ENCODE assay signal across 8 mouse cellular contexts in genomic region chr1:75560206-75560913, GRCm38 (mm10). TPM values are rescaled to one million over a fixed set of nuclear protein-coding genes. Genes with fewer than 3 reads are reported as not detected.
A peak's percentile ranks its signal among the peaks of the same experiment; 100 is the strongest.
DNase-seq lines count a peak whose midpoint lies in the region; ATAC-seq lines count a peak whose summit lies in the region.

No protein-coding gene starts in this region.

- DNase-seq in cerebellum, adult 11-12 months = peak; percentile 38
- no peak for DNase-seq in cerebellum, adult 18-20 months
- DNase-seq in embryonic facial prominence, embryonic 11.5 days (ENCODE audit: low spot score) = no peak
- DNase-seq in layer of hippocampus, adult 18-20 months (ENCODE audit: low spot score in 2 of 2) = no peak

- H3K9me3 ChIP-seq in hindbrain, embryonic 12.5 days (replicated peaks) = 0 out of 2 replicates have a peak, but pooled peaks cover 4% of the 10 kb centered on the region
- no peaks in the 10 kb centered on the region for H3K9me3 ChIP-seq in hindbrain, embryonic 16.5 days (ENCODE audit: control insufficient read depth, low read length)
- peaks cover 2% of the 10 kb centered on the region; the same call in 1 of the 2 replicates for H3K9me3 ChIP-seq in embryonic facial prominence, embryonic 11.5 days (replicated peaks; ENCODE audit: control insufficient read depth, low read length)
- 0 out of 2 replicates have a peak, but pooled peaks cover 2% of the 10 kb centered on the region for H3K9me3 ChIP-seq in midbrain, embryonic 15.5 days

- H3K27ac ChIP-seq in hindbrain, embryonic 12.5 days = no peak overlapping the region
- no peak overlapping the region for H3K27ac ChIP-seq in hindbrain, embryonic 16.5 days (ENCODE audit: low read depth, low read length)
- H3K27ac ChIP-seq in embryonic facial prominence, embryonic 11.5 days (replicated peaks; ENCODE audit: low read depth, low read length) = no peak overlapping the region
- peak overlapping the region; percentile 56; the same call in 1 of the 2 replicates for H3K27ac ChIP-seq in midbrain, embryonic 15.5 days

- no peak overlapping the region for H3K4me3 ChIP-seq in hindbrain, embryonic 12.5 days
- H3K4me3 ChIP-seq in hindbrain, embryonic 16.5 days (ENCODE audit: low read length) = no peak overlapping the region
- no peak overlapping the region for H3K4me3 ChIP-seq in embryonic facial prominence, embryonic 11.5 days (ENCODE audit: low read depth, low read length)
- no peak overlapping the region for H3K4me3 ChIP-seq in midbrain, embryonic 15.5 days

- peaks cover 13% of the 10 kb centered on the region for H3K4me1 ChIP-seq in hindbrain, embryonic 12.5 days
- peaks cover 17% of the 10 kb centered on the region for H3K4me1 ChIP-seq in hindbrain, embryonic 16.5 days (ENCODE audit: control insufficient read depth, insufficient read depth, low read depth, low read length)
- peaks cover 6% of the 10 kb centered on the region for H3K4me1 ChIP-seq in embryonic facial prominence, embryonic 11.5 days (ENCODE audit: control insufficient read depth, insufficient read depth, low read length)
- peaks cover 18% of the 10 kb centered on the region for H3K4me1 ChIP-seq in midbrain, embryonic 15.5 days

- no peak overlapping the region for H3K4me2 ChIP-seq in hindbrain, embryonic 12.5 days (replicated peaks)
- no peak overlapping the region for H3K4me2 ChIP-seq in hindbrain, embryonic 16.5 days (ENCODE audit: low read length)
- no peak overlapping the region for H3K4me2 ChIP-seq in embryonic facial prominence, embryonic 11.5 days (ENCODE audit: low read depth, low read length)
- no peak overlapping the region for H3K4me2 ChIP-seq in midbrain, embryonic 15.5 days

- no peaks in the 10 kb centered on the region for H3K27me3 ChIP-seq in hindbrain, embryonic 12.5 days
- no peaks in the 10 kb centered on the region for H3K27me3 ChIP-seq in hindbrain, embryonic 16.5 days (replicated peaks; ENCODE audit: control insufficient read depth, insufficient read depth, low read length)
- H3K27me3 ChIP-seq in embryonic facial prominence, embryonic 11.5 days (ENCODE audit: control insufficient read depth, insufficient read depth, low read length) = no peaks in the 10 kb centered on the region
- H3K27me3 ChIP-seq in midbrain, embryonic 15.5 days (replicated peaks) = no peaks in the 10 kb centered on the region

- 82% methylated on average over 12 of the region's 12 CpGs for WGBS in hindbrain, embryonic 12.5 days
- 84% methylated on average over 12 of the region's 12 CpGs for WGBS in hindbrain, embryonic 16.5 days
- WGBS in embryonic facial prominence, embryonic 11.5 days = 82% methylated on average over 12 of the region's 12 CpGs
- 81% methylated on average over 12 of the region's 12 CpGs for WGBS in midbrain, embryonic 15.5 days

- H3K36me3 ChIP-seq in hindbrain, embryonic 12.5 days = peaks cover 16% of the 10 kb centered on the region
- H3K36me3 ChIP-seq in hindbrain, embryonic 16.5 days (ENCODE audit: control insufficient read depth, insufficient read depth, low read length) = peaks cover 25% of the 10 kb centered on the region
- no peaks in the 10 kb centered on the region for H3K36me3 ChIP-seq in embryonic facial prominence, embryonic 11.5 days (replicated peaks; ENCODE audit: control insufficient read depth, insufficient read depth, low read depth, low read length)
- H3K36me3 ChIP-seq in midbrain, embryonic 15.5 days (replicated peaks) = peaks cover 7% of the 10 kb centered on the region; the same call in 1 of the 2 replicates

- 0 out of 2 replicates have a peak overlapping the region, but pooled peaks have one; percentile 19 for H3K9ac ChIP-seq in hindbrain, embryonic 12.5 days
- H3K9ac ChIP-seq in hindbrain, embryonic 16.5 days (ENCODE audit: low read depth, low read length) = no peak overlapping the region
- H3K9ac ChIP-seq in embryonic facial prominence, embryonic 11.5 days (replicated peaks; ENCODE audit: low read length) = 0 out of 2 replicates have a peak overlapping the region, but pooled peaks have one; percentile 22
- H3K9ac ChIP-seq in midbrain, embryonic 15.5 days = no peak overlapping the region

- no peak for ATAC-seq in hindbrain, embryonic 12.5 days (ENCODE audit: low FRiP score)
- ATAC-seq in hindbrain, embryonic 16.5 days = no peak
- no peak; the same call in 1 of the 2 replicates for ATAC-seq in embryonic facial prominence, embryonic 11.5 days (replicated peaks; ENCODE audit: insufficient number of reproducible peaks, low FRiP score, low TSS enrichment, low read depth)
- ATAC-seq in midbrain, embryonic 15.5 days (replicated peaks) = peak; percentile 12; the same call in 1 of the 2 replicates
- ATAC-seq in granulocyte monocyte progenitor cell, adult 5-6 weeks (replicated peaks; ENCODE audit: poor library complexity, severe bottlenecking) = no peak

RNA-seq across cellular contexts. Expression of gene Slc4a3, which starts 14.3 kb away (rescaled TPM):
- 36.9 and 38.6 TPM in 2 replicates for polyA plus RNA-seq in hindbrain, embryonic 12.5 days (2016; fragmentation: Nextera tagmentation; extraction: Ambion mirVana)
- polyA plus RNA-seq in hindbrain, embryonic 16.5 days (2015; fragmentation: Nextera tagmentation; extraction: Ambion mirVana) = 84.9 and 85.4 TPM in 2 replicates
- 7.5 and 7.6 TPM in 2 replicates for polyA plus RNA-seq in embryonic facial prominence, embryonic 11.5 days (2014; fragmentation: Nextera tagmentation; extraction: Ambion mirVana)
- polyA plus RNA-seq in midbrain, embryonic 15.5 days (2015; fragmentation: Nextera tagmentation; extraction: Ambion mirVana) = 68.8 and 79.6 TPM in 2 replicates
- total RNA-seq in granulocyte monocyte progenitor cell, adult 5-6 weeks (2014; fragmentation: Nextera tagmentation) = not detected in 2 replicates
- not detected in 2 replicates for total RNA-seq in granulocyte monocyte progenitor cell, adult 5-6 weeks (2017)
- total RNA-seq in layer of hippocampus, adult 18-20 months (2021) = 100 to 1,000 TPM; 109 to 111 TPM

RNA-seq across cellular contexts. Expression of gene Stk11ip, which starts 39.0 kb away (rescaled TPM):
- 25.7 and 29.3 TPM in 2 replicates for polyA plus RNA-seq in hindbrain, embryonic 12.5 days (2016; fragmentation: Nextera tagmentation; extraction: Ambion mirVana)
- polyA plus RNA-seq in hindbrain, embryonic 16.5 days (2015; fragmentation: Nextera tagmentation; extraction: Ambion mirVana) = 20.4 and 23.9 TPM in 2 replicates
- polyA plus RNA-seq in embryonic facial prominence, embryonic 11.5 days (2014; fragmentation: Nextera tagmentation; extraction: Ambion mirVana) = 11.4 and 14.2 TPM in 2 replicates
- polyA plus RNA-seq in midbrain, embryonic 15.5 days (2015; fragmentation: Nextera tagmentation; extraction: Ambion mirVana) = 25.7 and 27.7 TPM in 2 replicates
- 15.4 and 17.3 TPM in 2 replicates for total RNA-seq in granulocyte monocyte progenitor cell, adult 5-6 weeks (2014; fragmentation: Nextera tagmentation)
- total RNA-seq in granulocyte monocyte progenitor cell, adult 5-6 weeks (2017) = 7.9 and 23.2 TPM in 2 replicates
- 10 to 100 TPM; 22.8 to 24.2 TPM for total RNA-seq in layer of hippocampus, adult 18-20 months (2021)

RNA-seq across cellular contexts. Expression of gene Inha, which starts 53.5 kb away (rescaled TPM):
- polyA plus RNA-seq in hindbrain, embryonic 12.5 days (2016; fragmentation: Nextera tagmentation; extraction: Ambion mirVana) = 8.6 and 9.2 TPM in 2 replicates
- polyA plus RNA-seq in hindbrain, embryonic 16.5 days (2015; fragmentation: Nextera tagmentation; extraction: Ambion mirVana) = 17.9 and 18.7 TPM in 2 replicates
- 1.5 and 1.9 TPM in 2 replicates for polyA plus RNA-seq in embryonic facial prominence, embryonic 11.5 days (2014; fragmentation: Nextera tagmentation; extraction: Ambion mirVana)
- 24.3 and 24.5 TPM in 2 replicates for polyA plus RNA-seq in midbrain, embryonic 15.5 days (2015; fragmentation: Nextera tagmentation; extraction: Ambion mirVana)
- total RNA-seq in granulocyte monocyte progenitor cell, adult 5-6 weeks (2014; fragmentation: Nextera tagmentation) = not detected in 2 replicates
- not detected in 2 replicates for total RNA-seq in granulocyte monocyte progenitor cell, adult 5-6 weeks (2017)
- total RNA-seq in layer of hippocampus, adult 18-20 months (2021) = 10 to 100 TPM; 13.1 to 14.5 TPM

RNA-seq across cellular contexts. Expression of gene Obsl1, which starts 54.1 kb away (rescaled TPM):
- polyA plus RNA-seq in hindbrain, embryonic 12.5 days (2016; fragmentation: Nextera tagmentation; extraction: Ambion mirVana) = 63.4 and 66.4 TPM in 2 replicates
- 25.4 and 26.1 TPM in 2 replicates for polyA plus RNA-seq in hindbrain, embryonic 16.5 days (2015; fragmentation: Nextera tagmentation; extraction: Ambion mirVana)
- polyA plus RNA-seq in embryonic facial prominence, embryonic 11.5 days (2014; fragmentation: Nextera tagmentation; extraction: Ambion mirVana) = 52.4 and 54.2 TPM in 2 replicates
- polyA plus RNA-seq in midbrain, embryonic 15.5 days (2015; fragmentation: Nextera tagmentation; extraction: Ambion mirVana) = 29.3 and 31.9 TPM in 2 replicates
- total RNA-seq in granulocyte monocyte progenitor cell, adult 5-6 weeks (2014; fragmentation: Nextera tagmentation) = not detected in 2 replicates
- not detected in 2 replicates for total RNA-seq in granulocyte monocyte progenitor cell, adult 5-6 weeks (2017)
- total RNA-seq in layer of hippocampus, adult 18-20 months (2021) = 10 to 100 TPM; 18.3 to 19.2 TPM

Comparison
In these comparisons a context has a peak if more than half of its experiments do, and no peak if none do; other contexts are left out.
1. H3K9ac ChIP-seq: peak in hindbrain, embryonic 12.5 days (single experiment) and embryonic facial prominence, embryonic 11.5 days (single experiment); none in hindbrain, embryonic 16.5 days (single experiment) and midbrain, embryonic 15.5 days (single experiment).